Mouse (Mus musculus) bone marrow macrophage, adult 2 months (primary cell): ENCODE measurements around the gene Gm7138. TPM values are rescaled to one million over a fixed set of nuclear protein-coding genes. Genes with fewer than 3 reads are reported as not detected.
"Not testable (repeated sequence)": the region's sequence is repeated elsewhere in the genome, so short reads cannot be mapped to it uniquely, and the experiment has no call there.

Experiments
- H3K27ac ChIP-seq: 2 replicates; pipeline ENCODE4 v1.5.1; 2012; ENCODE audit warnings: low read depth, low read length; ENCODE audit not compliant: insufficient read depth
- H3K4me1 ChIP-seq: 2 replicates; pipeline ENCODE4 v1.6.1; 2012; ENCODE audit warnings: low read length; ENCODE audit not compliant: control insufficient read depth, insufficient read depth
- H3K4me3 ChIP-seq: 2 replicates; pipeline ENCODE4 v1.5.1; 2012; ENCODE audit warnings: mild to moderate bottlenecking, low read length, moderate library complexity; ENCODE audit not compliant: insufficient read depth
- CTCF ChIP-seq: IDR thresholded peaks from 2 replicates; pipeline ENCODE4 v1.5.1; 2012; ENCODE audit warnings: low read depth, mild to moderate bottlenecking, low read length, moderate library complexity
- POLR2A ChIP-seq: IDR thresholded peaks from 2 replicates; pipeline ENCODE4 v1.6.1; 2012; ENCODE audit warnings: mild to moderate bottlenecking, low read depth, low read length, borderline replicate concordance
- polyA plus RNA-seq: library from polyadenylated mRNA; stranded (reverse); fragments of >200 nt; gene quantifications from 2 replicates; pipeline ENCODE4 v1.2.4, GENCODE M21; 2012; ENCODE audit not compliant: missing spikeins, insufficient read depth, insufficient read length

Gm7138 gene
- not detected in 2 replicates for polyA plus RNA-seq

GRCm38 (mm10) chr10:77776844-77777243 is at the start of gene Gm7138:
TSS of gene Gm7138 (minus strand) at chr10:77776944.
- not testable (repeated sequence) for H3K4me1 ChIP-seq, H3K27ac ChIP-seq, H3K4me3 ChIP-seq

- no peak overlapping the region for H3K4me3 ChIP-seq
- TF ChIP-seq POLR2A: no peak
- no peak for TF ChIP-seq CTCF
- H3K27ac ChIP-seq: no peak overlapping the region
- no peaks in the 10 kb centered on the region for H3K4me1 ChIP-seq
These were observed 42.5 kb upstream of the Gm7138 start for GRCm38 (mm10) chr10:77819203-77819602.

DNA sequence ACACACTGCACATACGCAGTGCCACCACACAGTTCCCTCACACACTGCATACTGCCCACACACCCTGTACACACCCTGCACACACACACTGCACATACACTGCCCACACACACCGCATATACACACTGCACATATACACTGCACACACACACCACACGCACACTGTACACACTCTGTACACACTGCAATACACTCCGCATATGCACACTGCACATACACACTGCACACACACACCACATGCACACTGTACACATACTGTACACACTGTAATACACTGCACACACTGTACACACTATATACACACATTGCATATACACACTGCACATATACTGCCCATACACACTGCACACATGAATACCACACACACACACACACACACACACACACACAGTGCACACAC is 41.8 kb upstream of the Gm7138 start:
- Histone ChIP-seq H3K27ac (no peak overlapping the region), H3K4me3 (no peak overlapping the region), H3K4me1 (no peaks in the 10 kb centered on the region)
- no peak for TF ChIP-seq CTCF
- TF ChIP-seq POLR2A: no peak

- no peak overlapping the region for H3K4me3 ChIP-seq
- H3K4me1 ChIP-seq: no peaks in the 10 kb centered on the region
- H3K27ac ChIP-seq: no peak overlapping the region
- no peak for TF ChIP-seq POLR2A
- peak; percentile 50; the same call in 1 of the 2 replicates for TF ChIP-seq CTCF
These were observed 38.8 kb upstream of the Gm7138 start for GRCm38 (mm10) chr10:77815514-77815913.

GRCm38 (mm10) chr10:77814382-77814781 is 37.6 kb upstream of the Gm7138 start, which contains the start of gene Gm2696:
TSS of gene Gm2696 (plus strand) at chr10:77814682.
- no peak within 1 kb of the TSS for H3K4me3 ChIP-seq
- H3K27ac ChIP-seq: no peak within 1 kb of the TSS
- TF ChIP-seq CTCF (no peak), POLR2A (no peak)
- no peaks in the 10 kb centered on the region for H3K4me1 ChIP-seq

GRCm38 (mm10) chr10:77811743-77812142 is 35.0 kb upstream of the Gm7138 start, which contains the start of gene Gm9507:
TSS of gene Gm9507 (minus strand) at chr10:77811843.
- TF ChIP-seq POLR2A (no peak), CTCF (no peak)
- H3K4me3 ChIP-seq: no peak within 1 kb of the TSS
- no peak within 1 kb of the TSS for H3K27ac ChIP-seq
- no peaks in the 10 kb centered on the region for H3K4me1 ChIP-seq

DNA sequence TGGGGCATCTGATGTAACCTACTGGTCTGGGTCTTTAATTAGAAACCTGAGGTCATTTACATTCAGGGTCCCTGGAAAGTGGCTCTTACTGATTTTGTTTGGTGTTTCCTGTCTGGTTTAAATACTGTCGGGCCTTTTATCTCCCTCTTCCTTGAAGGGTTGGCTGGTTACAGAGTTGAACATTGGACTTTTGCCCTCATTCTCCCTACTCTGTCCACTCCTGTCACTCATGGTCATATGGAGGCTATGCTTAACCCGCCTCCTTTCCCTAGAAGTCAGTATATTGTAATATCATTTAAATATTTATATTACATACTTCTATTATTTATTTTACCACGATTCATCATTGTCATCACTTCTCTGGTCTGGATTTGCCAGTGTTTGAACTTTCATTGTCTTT is 27.4 kb upstream of the Gm7138 start:
- no peak overlapping the region for H3K27ac ChIP-seq
- TF ChIP-seq POLR2A: no peak
- no peak for TF ChIP-seq CTCF
- H3K4me1 ChIP-seq: no peaks in the 10 kb centered on the region
- no peak overlapping the region for H3K4me3 ChIP-seq

GRCm38 (mm10) chr10:77798921-77799508 is 22.3 kb upstream of the Gm7138 start, which contains the start of gene Gm19668:
TSS of gene Gm19668 (minus strand) at chr10:77799133.
- TF ChIP-seq CTCF (no peak), POLR2A (no peak)
- H3K4me1 ChIP-seq: no peaks in the 10 kb centered on the region
- no peak within 1 kb of the TSS for H3K27ac ChIP-seq
- H3K4me3 ChIP-seq: no peak within 1 kb of the TSS

GRCm38 (mm10) chr10:77798164-77798920 is 21.6 kb upstream of the Gm7138 start:
- H3K27ac ChIP-seq, H3K4me1 ChIP-seq, H3K4me3 ChIP-seq: not testable (repeated sequence)

- H3K4me1 ChIP-seq: no peaks in the 10 kb centered on the region
- no peak overlapping the region for H3K4me3 ChIP-seq
- no peak for TF ChIP-seq POLR2A
- H3K27ac ChIP-seq: no peak overlapping the region
These were observed 20.9 kb upstream of the Gm7138 start for GRCm38 (mm10) chr10:77797677-77798076.

GRCm38 (mm10) chr10:77794976-77795375 is 18.2 kb upstream of the Gm7138 start, which contains the start of gene Gm9639:
TSS of gene Gm9639 (minus strand) at chr10:77795076.
- Histone ChIP-seq H3K27ac (no peak within 1 kb of the TSS), H3K4me3 (no peak within 1 kb of the TSS), H3K4me1 (no peaks in the 10 kb centered on the region)
- no peak for TF ChIP-seq CTCF
- no peak for TF ChIP-seq POLR2A
